Mouse (Mus musculus) CH12.LX (cell line): ENCODE results near the gene Grip1.

Source experiments
- CTCF ChIP-seq, 2 experiments: IDR thresholded peaks in 1 of 2; conservative IDR thresholded peaks in 1 of 2; 2 replicates each; pipeline ENCODE4 v1.5.1; 2011 to 2012; ENCODE audit warnings: low read depth in 2 of 2, low read length in 2 of 2, improper control_type of control experiment in 1 of 2, inconsistent platforms in 1 of 2, mild to moderate bottlenecking in 1 of 2, moderate library complexity in 1 of 2
- ELF1 ChIP-seq: IDR thresholded peaks from 2 replicates; pipeline ENCODE4 v1.6.1; 2014; ENCODE audit warnings: low read depth, mild to moderate bottlenecking, inconsistent platforms, low read length, improper control_type of control experiment
- EP300 ChIP-seq: IDR thresholded peaks from 2 replicates; pipeline ENCODE4 v1.6.1; 2011; ENCODE audit warnings: low read length, improper control_type of control experiment
- JUND ChIP-seq: conservative IDR thresholded peaks from 2 replicates; pipeline ENCODE4 v1.6.1; 2011; ENCODE audit warnings: low read depth, low read length, improper control_type of control experiment
- MAX ChIP-seq: IDR thresholded peaks from 2 replicates; pipeline ENCODE4 v1.6.1; 2011; ENCODE audit warnings: low read length, improper control_type of control experiment
- MXI1 ChIP-seq: IDR thresholded peaks from 2 replicates; pipeline ENCODE4 v1.6.1; 2011; ENCODE audit warnings: mild to moderate bottlenecking, low read depth, low read length, improper control_type of control experiment
- PAX5 ChIP-seq: IDR thresholded peaks from 2 replicates; pipeline ENCODE4 v1.6.1; 2012; ENCODE audit warnings: low read length, inconsistent platforms, mixed read lengths
- POLR2AphosphoS2 ChIP-seq: IDR thresholded peaks from 2 replicates; pipeline ENCODE4 v1.6.1; 2011; ENCODE audit warnings: low read depth, low read length, improper control_type of control experiment
- SIN3A ChIP-seq: IDR thresholded peaks from 2 replicates; pipeline ENCODE4 v1.6.1; 2012; ENCODE audit warnings: low read length, improper control_type of control experiment, inconsistent platforms
- TBP ChIP-seq: conservative IDR thresholded peaks from 2 replicates; pipeline ENCODE4 v1.6.1; 2011; ENCODE audit warnings: low read depth, low read length, improper control_type of control experiment

- TF ChIP-seq EP300, result peak; percentile 81
- TF ChIP-seq MXI1, result no peak
- TF ChIP-seq POLR2AphosphoS2, result no peak
- TF ChIP-seq SIN3A, result peak; percentile 45; the same call in 1 of the 2 replicates
- no peak for TF ChIP-seq JUND
- TF ChIP-seq CTCF (conservative IDR thresholded peaks at IDR 0.05 in 1 of 2, IDR thresholded peaks at IDR 0.05 in 1 of 2; ENCODE audit: low read depth in 2 of 2, low read length in 2 of 2), result no peak
- TF ChIP-seq ELF1, result no peak
- no peak for TF ChIP-seq PAX5
- TF ChIP-seq TBP, result no peak
- no peak for TF ChIP-seq MAX
Measured at GRCm38 (mm10) chr10:119616078-119616477, 162.4 kb downstream of the Grip1 start.
